Mouse (Mus musculus) megakaryocyte progenitor cell, adult 5-6 weeks (primary cell): ENCODE data around the gene Spg7. TPM values are rescaled to one million over a fixed set of nuclear protein-coding genes. Genes with fewer than 3 reads are reported as not detected.
"Not testable (repeated sequence)": the region's sequence is repeated elsewhere in the genome, so short reads cannot be mapped to it uniquely, and the experiment has no call there.

ENCODE experiments used
- ATAC-seq: replicated peaks from 2 replicates; pipeline ENCODE4 v1.8.0; 2016; ENCODE audit warnings: mild to moderate bottlenecking, moderate TSS enrichment, inconsistent platforms; ENCODE audit not compliant: poor library complexity
- total RNA-seq, 2 experiments: library from RNA; stranded (forward) in 1 of 2; stranded (reverse) in 1 of 2; fragments of 157-497, 149-512 nt in 1 of 2; fragments of 200-1000 nt in 1 of 2; gene quantifications; 2 replicates each; pipeline versions ENCODE4 v1.2.3 to v1.2.4; 2015 to 2017

Gene Spg7
- 33.1 and 49.6 TPM in 2 replicates for total RNA-seq (2015)
- 61.1 and 74.1 TPM in 2 replicates for total RNA-seq (2017)

DNA sequence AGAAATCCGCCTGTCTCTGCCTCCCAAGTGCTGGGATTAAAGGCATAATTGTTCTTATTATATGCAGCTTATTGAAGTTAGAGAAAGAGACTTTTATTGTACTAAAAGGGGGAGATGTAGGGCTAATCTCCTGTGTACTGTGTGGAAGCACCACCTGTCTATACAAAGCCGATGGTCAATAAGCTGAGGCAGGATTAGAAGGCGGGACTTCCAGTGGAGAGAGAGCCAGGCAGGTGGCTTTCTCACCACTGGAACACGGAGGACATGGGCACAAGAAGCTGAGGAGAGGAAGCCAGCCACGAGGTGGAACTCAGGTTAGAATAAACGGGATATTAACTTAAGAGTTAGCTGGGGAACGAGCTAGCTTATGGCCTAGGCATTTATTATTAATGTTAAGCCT, at the start of gene Spg7:
Gene Spg7 (plus strand): TSS at position 222 of the 400 bp plus-strand sequence.
- no peak for ATAC-seq

DNA sequence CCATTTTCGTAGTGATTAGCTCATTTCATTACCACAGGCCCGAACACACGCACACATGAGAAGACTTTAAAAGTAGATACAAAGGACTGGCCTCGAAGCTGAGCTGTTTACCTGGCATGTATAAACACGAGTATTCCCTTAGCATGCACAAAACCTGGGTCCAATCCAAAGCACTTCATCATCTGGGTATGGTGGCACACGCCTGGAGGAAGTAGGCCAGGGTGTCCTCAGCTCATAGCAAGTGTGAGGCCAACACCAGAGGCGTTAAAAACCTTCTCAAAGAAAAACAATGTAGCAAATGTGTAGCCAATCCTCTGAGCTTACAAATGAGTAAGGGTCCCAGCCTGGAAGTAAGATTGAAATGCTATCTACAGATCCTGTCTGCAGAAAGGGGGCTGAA, 48.3 kb upstream of the Spg7 start:
- ATAC-seq: no peak

DNA sequence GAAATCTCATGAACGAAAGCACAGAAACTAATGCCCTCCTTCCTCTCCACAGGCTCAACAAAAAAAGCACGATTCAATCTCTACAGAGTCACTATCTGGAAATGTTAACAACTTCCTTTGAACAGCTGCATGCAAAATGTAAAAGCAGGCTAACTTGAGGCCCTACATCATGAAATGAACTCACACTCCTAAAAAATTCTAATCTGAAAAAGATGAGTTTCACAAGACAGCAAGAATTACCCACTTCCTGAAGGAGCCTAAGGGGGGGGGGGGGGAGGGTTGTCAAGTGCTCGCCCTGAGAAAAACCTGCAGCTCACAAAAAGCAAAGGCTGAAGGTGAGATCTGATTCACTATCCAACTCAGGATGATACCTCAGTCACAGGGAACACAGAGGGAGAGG, 47.7 kb upstream of the Spg7 start:
- ATAC-seq: no peak

GRCm38 (mm10) chr8:123017143-123017542, 45.6 kb upstream of the Spg7 start:
- ATAC-seq: no peak

GRCm38 (mm10) chr8:123018484-123019164, 44.1 kb upstream of the Spg7 start:
- ATAC-seq: peak; percentile 65

- ATAC-seq: no peak
Measured at GRCm38 (mm10) chr8:123020084-123020483, 42.7 kb upstream of the Spg7 start.

GRCm38 (mm10) chr8:123020859-123021258, 41.9 kb upstream of the Spg7 start:
- no peak for ATAC-seq

GRCm38 (mm10) chr8:123021259-123021658, 41.5 kb upstream of the Spg7 start:
- peak; percentile 62 for ATAC-seq

GRCm38 (mm10) chr8:123022727-123023126, 40.0 kb upstream of the Spg7 start:
- no peak for ATAC-seq

DNA sequence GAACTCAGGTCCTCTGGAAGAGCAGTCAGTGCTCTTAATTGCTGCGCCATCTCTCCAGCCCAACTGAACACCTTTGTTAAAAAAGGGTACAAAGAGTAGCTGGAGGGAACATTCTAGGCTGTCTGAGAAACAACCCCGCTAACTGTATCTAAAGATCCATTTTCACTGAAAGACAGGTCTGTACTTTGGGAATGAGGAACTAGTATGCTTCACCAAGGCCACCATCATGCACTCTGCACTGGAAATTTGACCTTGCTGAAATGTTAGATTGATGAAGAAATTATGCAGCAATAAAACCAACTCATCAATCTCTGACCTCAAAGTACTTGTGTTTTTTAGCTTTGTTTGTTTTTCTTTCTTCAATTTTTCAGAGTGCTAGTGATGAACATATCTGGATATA, 38.5 kb upstream of the Spg7 start:
- no peak; the same call in 1 of the 2 replicates for ATAC-seq

- no peak for ATAC-seq
Measured at GRCm38 (mm10) chr8:123025951-123026351, 36.8 kb upstream of the Spg7 start.

DNA sequence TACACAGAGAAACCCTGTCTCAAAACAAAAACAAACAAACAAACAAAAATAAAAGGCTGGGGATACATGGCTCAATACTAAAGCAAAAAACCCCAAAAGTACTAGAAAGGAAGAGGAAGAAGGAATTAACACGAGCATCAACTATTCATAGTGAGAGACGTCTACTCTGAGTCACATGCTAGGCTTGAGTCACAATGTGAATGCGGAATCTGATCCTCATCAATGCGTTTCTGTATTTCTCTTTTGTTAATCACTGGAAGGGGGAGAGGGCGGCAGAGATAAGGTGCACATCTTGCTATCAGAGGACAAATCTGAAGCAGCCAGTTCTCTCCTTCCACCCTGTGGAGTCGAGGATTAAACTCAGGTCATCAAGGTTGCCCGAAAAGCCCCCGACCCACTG, 35.0 kb upstream of the Spg7 start:
- no peak for ATAC-seq

- ATAC-seq: not testable (repeated sequence)
Measured at GRCm38 (mm10) chr8:123030091-123030490, 32.7 kb upstream of the Spg7 start.

DNA sequence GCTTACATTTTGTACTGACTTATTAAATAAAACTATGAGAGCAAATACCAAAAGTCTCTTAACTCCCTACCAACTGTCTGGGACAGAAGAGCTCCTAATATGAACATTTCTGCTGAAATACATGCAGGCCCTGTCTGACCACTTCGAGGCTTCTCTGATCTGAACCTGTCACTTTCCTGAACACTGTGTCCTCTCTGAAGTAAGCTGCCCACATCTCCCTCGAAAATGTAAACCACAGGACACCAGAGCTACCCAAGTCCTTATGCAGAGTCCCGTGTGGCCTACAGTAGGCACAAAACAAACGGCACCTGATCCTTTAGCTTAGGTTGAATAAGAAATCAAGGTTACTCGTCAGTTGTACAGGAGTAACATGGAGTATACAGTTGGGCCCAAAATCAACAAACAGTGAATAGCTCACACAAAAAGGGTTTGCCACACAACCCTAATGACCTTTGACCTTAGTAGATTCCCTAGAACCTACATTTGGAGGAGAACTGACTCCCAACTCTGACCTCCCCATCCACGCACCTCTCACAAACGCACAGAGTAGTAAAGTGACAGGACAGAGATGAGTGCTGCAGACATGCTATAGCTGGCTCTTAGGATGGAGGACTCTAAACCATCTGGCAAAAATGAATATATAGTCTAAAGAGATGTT, 31.3 kb upstream of the Spg7 start:
- no peak for ATAC-seq

DNA sequence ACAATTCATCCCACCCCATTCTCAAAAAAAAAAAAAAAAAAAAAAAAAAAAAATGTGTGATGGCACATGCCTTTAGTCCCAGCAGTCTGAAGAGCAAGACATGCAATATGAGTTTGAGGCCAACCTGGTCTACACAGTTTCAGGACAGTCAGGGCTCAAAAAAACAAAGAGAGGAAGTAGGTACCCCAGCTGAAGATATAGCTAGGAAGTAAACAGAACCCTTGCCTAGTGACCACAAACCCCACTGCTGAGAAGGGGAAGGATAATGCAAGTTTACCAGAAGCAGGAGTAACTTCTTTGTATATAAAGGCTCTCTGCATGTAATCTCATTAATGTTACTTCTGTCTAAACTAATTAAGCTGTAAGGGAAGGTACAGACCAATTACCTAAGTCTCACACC, 30.0 kb upstream of the Spg7 start:
- ATAC-seq: peak; percentile 72

DNA sequence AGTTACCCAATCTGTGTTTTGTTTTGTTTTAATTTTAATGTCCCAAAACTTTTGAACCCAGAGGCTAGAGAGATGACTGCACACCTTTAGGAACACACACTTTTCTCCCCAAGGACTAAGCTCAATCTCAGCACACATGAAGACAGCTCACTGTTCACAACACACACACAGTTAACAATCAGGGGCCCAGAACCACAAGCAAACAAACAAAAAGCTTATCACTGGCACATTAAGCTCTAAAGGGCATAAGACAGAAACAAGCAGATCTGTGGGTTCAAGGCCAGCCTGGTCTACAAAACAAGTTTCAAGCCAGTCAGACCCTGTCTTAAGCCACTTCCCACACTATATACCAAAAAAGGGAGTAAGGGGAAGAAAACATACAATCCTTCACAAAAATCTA, 29.3 kb upstream of the Spg7 start:
- no peak for ATAC-seq

DNA sequence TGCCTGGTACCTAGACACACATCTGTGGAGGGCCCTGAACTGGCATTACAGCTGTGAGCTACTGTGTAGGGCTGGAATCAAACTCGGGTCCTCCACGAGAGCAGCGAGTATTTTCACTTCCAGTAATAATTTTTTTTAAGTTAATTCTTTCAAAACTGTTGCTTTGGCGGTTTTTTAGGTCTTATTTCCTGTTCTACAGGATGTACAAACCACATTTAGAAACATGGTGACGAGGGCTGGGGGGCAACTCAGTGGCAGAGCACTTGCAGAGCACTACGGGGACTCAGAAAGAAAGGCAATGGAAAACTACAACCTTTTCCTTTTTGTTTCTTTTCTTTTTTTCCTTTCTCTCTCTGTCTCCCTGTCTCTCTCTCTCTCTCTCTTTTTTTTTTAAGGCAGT, 28.6 kb upstream of the Spg7 start:
- peak; percentile 33 for ATAC-seq

DNA sequence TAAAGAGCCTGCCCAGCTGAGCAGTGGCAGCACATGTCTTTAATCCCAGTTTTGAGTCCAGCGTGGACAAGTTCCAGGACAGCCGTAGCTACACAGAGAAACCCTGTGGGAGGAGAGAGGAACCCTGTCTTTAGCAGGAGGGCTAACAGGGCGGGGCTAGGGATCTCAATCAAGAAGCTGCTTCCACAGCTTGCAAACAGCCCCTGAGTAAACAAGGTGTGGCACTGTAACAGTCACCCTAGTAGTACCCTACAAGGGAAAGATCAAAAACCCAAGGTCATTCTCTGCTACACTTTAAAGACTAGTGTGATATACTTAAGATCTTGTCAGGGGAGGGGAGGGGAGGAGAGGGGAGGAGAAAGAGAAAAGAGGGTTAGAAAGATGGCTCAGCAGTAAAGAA, 25.8 kb upstream of the Spg7 start:
- peak; percentile 56 for ATAC-seq

DNA sequence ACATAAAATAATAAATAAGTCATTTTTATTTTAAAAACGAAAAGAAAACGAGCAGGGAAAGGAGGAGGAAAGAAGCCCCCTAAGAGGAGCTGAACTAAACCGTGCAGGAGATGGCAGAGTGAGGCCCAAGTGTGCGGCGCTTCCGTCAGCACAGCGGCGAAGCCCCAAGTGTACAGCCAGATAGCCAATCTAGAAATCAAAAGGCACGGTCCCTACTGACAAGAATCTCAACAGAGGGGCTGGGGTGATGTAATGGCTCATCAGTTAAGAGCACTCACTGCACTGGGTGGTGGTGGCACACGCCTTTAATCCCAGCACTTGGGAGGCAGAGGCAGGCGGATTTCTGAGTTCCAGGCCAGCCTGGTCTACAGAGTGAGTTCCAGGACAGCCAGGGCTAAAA, 25.3 kb upstream of the Spg7 start:
- no peak for ATAC-seq

DNA sequence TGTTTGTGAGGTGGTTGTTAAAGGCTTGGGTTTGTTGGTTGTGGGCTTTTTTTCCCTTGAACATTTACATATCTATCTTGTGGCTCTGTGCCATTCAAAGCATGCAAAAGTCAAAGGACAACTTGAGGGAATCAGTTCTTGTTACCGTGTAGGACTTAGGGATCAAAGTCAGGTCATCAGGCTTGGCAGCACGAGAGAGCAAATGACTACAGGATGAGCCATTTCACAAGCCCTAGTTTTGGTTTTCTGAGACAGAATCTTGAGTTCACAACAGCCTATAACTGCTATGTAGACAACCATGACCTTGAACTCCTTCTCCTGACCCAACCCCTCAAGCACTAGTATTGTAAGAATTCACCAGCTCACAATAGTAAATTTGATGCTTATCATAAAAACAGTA, 24.4 kb upstream of the Spg7 start:
- ATAC-seq: no peak

DNA sequence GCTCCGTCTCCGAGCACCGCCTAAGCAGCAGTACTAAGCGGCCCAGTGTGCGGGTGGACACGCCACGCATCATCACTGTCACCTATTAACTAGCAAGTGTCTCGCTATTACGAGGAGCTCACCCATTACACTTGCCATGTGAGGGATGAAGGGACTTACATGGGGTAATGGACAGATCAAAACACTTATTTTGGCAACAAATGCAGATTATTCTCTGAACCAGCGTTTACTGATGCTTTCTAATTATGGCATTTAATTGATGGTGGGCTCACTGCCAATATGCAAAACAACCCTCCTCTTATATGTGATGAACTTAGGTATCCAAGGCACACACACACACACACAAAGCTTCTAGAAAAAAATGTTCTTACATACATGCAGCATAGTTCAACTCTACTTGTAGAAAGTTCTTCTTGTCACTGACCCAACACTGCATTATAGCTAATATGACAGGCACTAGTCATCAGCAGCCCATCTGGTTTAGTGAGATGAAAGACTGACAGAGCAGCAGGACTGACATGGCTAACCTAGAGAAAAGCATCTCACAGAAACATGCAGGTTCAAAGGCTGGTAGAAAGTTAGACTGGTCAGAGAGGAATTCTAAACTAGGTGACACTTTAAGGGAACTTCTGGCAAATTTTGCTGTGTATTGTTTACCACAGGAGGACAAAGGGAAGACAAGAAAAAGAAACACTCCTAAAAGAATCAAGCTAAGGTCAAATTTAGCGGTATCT, 23.2 kb upstream of the Spg7 start:
- no peak for ATAC-seq

DNA sequence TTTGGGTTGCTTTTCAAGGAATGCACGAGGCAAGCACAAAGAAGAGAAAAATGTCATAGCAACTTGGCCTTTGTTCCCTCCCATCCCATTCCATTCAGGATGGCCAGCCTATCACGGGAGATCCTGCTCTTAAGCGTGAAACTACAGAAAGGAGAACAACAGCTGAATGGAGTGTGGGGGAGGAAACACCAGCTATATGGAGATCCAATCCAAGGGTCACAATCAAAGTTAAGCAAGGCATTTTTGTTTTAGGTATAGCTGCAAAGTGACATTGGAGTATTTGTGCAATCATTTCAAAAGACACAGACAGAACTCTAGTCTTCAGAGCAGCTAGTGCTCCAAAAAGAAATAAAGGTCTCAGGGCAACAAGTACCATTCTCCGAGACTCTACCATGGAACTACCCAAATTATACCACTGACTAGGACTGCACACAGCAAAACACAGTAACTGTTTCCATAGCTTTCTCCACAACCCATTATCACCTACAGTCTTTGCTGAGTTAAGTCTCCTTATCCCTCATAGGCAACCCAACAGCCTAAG, 22.6 kb upstream of the Spg7 start:
- ATAC-seq: no peak
